In genomic region chr11:6486916-6487315, GRCm38 (mm10) we compare ENCODE assay signal across 18 mouse cellular contexts.
"Had no signal": no experiment of that assay in that cellular context is flagged by ENCODE, and none has a peak within 500 bp of the region (broad histone marks: within the 10 kb centered on the region; RNA-seq: fewer than 3 reads in every experiment).

No protein-coding gene starts in this region.

- H3K9me3 ChIP-seq: limb, embryonic 12.5 days; limb, embryonic 15.5 days; lung, embryonic 15.5 days; midbrain, embryonic 12.5 days; midbrain, embryonic 15.5 days had no signal

- H3K27ac ChIP-seq: limb, embryonic 12.5 days; limb, embryonic 15.5 days; liver, embryonic 14.5 days; lung, embryonic 15.5 days; macrophage; midbrain, embryonic 12.5 days; midbrain, embryonic 15.5 days; stomach, postnatal 0 days had no signal

- ATAC-seq: midbrain, embryonic 15.5 days had no signal

- H3K4me1 ChIP-seq: limb, embryonic 12.5 days; limb, embryonic 15.5 days; midbrain, embryonic 12.5 days; midbrain, embryonic 15.5 days had no signal

- H3K9ac ChIP-seq: limb, embryonic 12.5 days; limb, embryonic 15.5 days; liver, embryonic 14.5 days; lung, embryonic 15.5 days; midbrain, embryonic 12.5 days; midbrain, embryonic 15.5 days had no signal

- H3K4me3 ChIP-seq: limb, embryonic 12.5 days; limb, embryonic 15.5 days; lung, embryonic 15.5 days; midbrain, embryonic 12.5 days; midbrain, embryonic 15.5 days had no signal

- H3K27me3 ChIP-seq: limb, embryonic 12.5 days; limb, embryonic 15.5 days; lung, embryonic 15.5 days; midbrain, embryonic 12.5 days; midbrain, embryonic 15.5 days had no signal

- H3K36me3 ChIP-seq: limb, embryonic 12.5 days; limb, embryonic 15.5 days; lung, embryonic 15.5 days; midbrain, embryonic 12.5 days; midbrain, embryonic 15.5 days had no signal

- H3K4me2 ChIP-seq: limb, embryonic 12.5 days; limb, embryonic 15.5 days; liver, embryonic 11.5 days; lung, embryonic 15.5 days; midbrain, embryonic 12.5 days; midbrain, embryonic 15.5 days had no signal

- DNase-seq: kidney, postnatal 14 days; left cerebral cortex, postnatal 4 days; lung, postnatal 14 days; right cerebral cortex, adult 18-20 months; right cerebral cortex, postnatal 14 days; right cerebral cortex, postnatal 4 days; thymus, adult 2 months; thymus, postnatal 14 days; thymus, postnatal 4 days had no signal
